Mouse (Mus musculus) liver, embryonic 14.5 days (tissue): ENCODE data around the gene Nr3c2.

Experiments used
- CTCF ChIP-seq: IDR thresholded peaks from 2 replicates; pipeline ENCODE4 v1.5.1; 2016; ENCODE audit warnings: antibody characterized with exemption, low read depth, control low read depth
- EP300 ChIP-seq: IDR thresholded peaks from 2 replicates; pipeline ENCODE4 v1.6.1; 2016; ENCODE audit warnings: antibody characterized with exemption, low read depth

GRCm38 (mm10) chr8:77209297-77209696 is 310.1 kb downstream of the Nr3c2 start:
- TF ChIP-seq CTCF (no peak), EP300 (no peak)
